Mouse (Mus musculus): Measurements from ENCODE around the gene Gm973. TPM values are rescaled to one million over a fixed set of nuclear protein-coding genes. Genes with fewer than 3 reads are reported as not detected.

Gene Gm973
- polyA plus RNA-seq, 1 experiment from 2014 or later, result 2.8 TPM

- Histone ChIP-seq H3K4me3 (no peak overlapping the region), H3K4me2 (no peak overlapping the region), H3K9ac (no peak overlapping the region), H3K27ac (0 out of 2 replicates have a peak overlapping the region, but pooled peaks have one; percentile 7), H3K9me3 (no peaks in the 10 kb centered on the region), H3K4me1 (peaks cover 22% of the 10 kb centered on the region), H3K36me3 (no peaks in the 10 kb centered on the region), H3K27me3 (no peaks in the 10 kb centered on the region)
- 66% methylated on average over 2 of the region's 2 CpGs for WGBS
- ATAC-seq (ENCODE audit: insufficient number of reproducible peaks, insufficient read depth, low FRiP score, low TSS enrichment, low read depth), result no peak
Measured at GRCm38 (mm10) chr1:59524071-59524470, 8.0 kb downstream of the Gm973 start.

GRCm38 (mm10) chr1:59524759-59525158 lies 8.7 kb downstream of the Gm973 start:
- WGBS, result 58% methylated on average over 3 of the region's 3 CpGs

GRCm38 (mm10) chr1:59527219-59527618 lies 11.2 kb downstream of the Gm973 start:
- Histone ChIP-seq H3K27me3 (no peaks in the 10 kb centered on the region), H3K9me3 (no peaks in the 10 kb centered on the region), H3K36me3 (no peaks in the 10 kb centered on the region), H3K4me1 (0 out of 2 replicates have a peak, but pooled peaks cover 3% of the 10 kb centered on the region), H3K27ac (no peak overlapping the region), H3K9ac (no peak overlapping the region), H3K4me3 (no peak overlapping the region), H3K4me2 (no peak overlapping the region)
- ATAC-seq (ENCODE audit: insufficient number of reproducible peaks, insufficient read depth, low FRiP score, low TSS enrichment, low read depth), result no peak
- WGBS, result 73% methylated on average over 6 of the region's 6 CpGs

More at GRCm38 (mm10) chr1:59524759-59525158, 8.7 kb downstream of the Gm973 start:
- no peak overlapping the region for H3K4me2 ChIP-seq
- peaks cover 18% of the 10 kb centered on the region for H3K4me1 ChIP-seq
- no peaks in the 10 kb centered on the region for H3K9me3 ChIP-seq
- no peak for ATAC-seq (ENCODE audit: insufficient number of reproducible peaks, insufficient read depth, low FRiP score, low TSS enrichment, low read depth)
- 0 out of 2 replicates have a peak overlapping the region, but pooled peaks have one; percentile 19 for H3K27ac ChIP-seq
- H3K4me3 ChIP-seq, result no peak overlapping the region
- H3K36me3 ChIP-seq, result no peaks in the 10 kb centered on the region
- no peaks in the 10 kb centered on the region for H3K27me3 ChIP-seq
- no peak overlapping the region for H3K9ac ChIP-seq

GRCm38 (mm10) chr1:59534976-59535810 lies 19.1 kb downstream of the Gm973 start:
- Histone ChIP-seq H3K4me3 (no peak overlapping the region), H3K9ac (no peak overlapping the region), H3K4me1 (peaks cover 13% of the 10 kb centered on the region), H3K27ac (peak overlapping the region; percentile 60), H3K9me3 (no peaks in the 10 kb centered on the region), H3K4me2 (no peak overlapping the region), H3K27me3 (no peaks in the 10 kb centered on the region), H3K36me3 (no peaks in the 10 kb centered on the region)
- 16% methylated on average over 5 of the region's 5 CpGs for WGBS
- ATAC-seq (ENCODE audit: insufficient number of reproducible peaks, insufficient read depth, low FRiP score, low TSS enrichment, low read depth), result 0 out of 2 replicates have a peak, but pooled peaks have one; percentile 64

- Histone ChIP-seq H3K27ac (no peak overlapping the region), H3K9ac (no peak overlapping the region), H3K4me2 (no peak overlapping the region), H3K4me3 (no peak overlapping the region), H3K36me3 (no peaks in the 10 kb centered on the region), H3K27me3 (no peaks in the 10 kb centered on the region), H3K9me3 (no peaks in the 10 kb centered on the region), H3K4me1 (peaks cover 23% of the 10 kb centered on the region)
- ATAC-seq (ENCODE audit: insufficient number of reproducible peaks, insufficient read depth, low FRiP score, low TSS enrichment, low read depth), result no peak
- WGBS, result 84% methylated on average over 5 of the region's 5 CpGs
Measured at GRCm38 (mm10) chr1:59538381-59538780, 22.3 kb downstream of the Gm973 start.

GRCm38 (mm10) chr1:59540537-59541148 lies 24.6 kb downstream of the Gm973 start:
- no peak overlapping the region for H3K27ac ChIP-seq

GRCm38 (mm10) chr1:59541271-59542020 lies 25.4 kb downstream of the Gm973 start:
- no peaks in the 10 kb centered on the region for H3K27me3 ChIP-seq
- H3K4me1 ChIP-seq, result peaks cover 20% of the 10 kb centered on the region
- no peak overlapping the region for H3K4me2 ChIP-seq
- WGBS, result 82% methylated on average over 16 of the region's 16 CpGs
- H3K4me3 ChIP-seq, result no peak overlapping the region
- no peaks in the 10 kb centered on the region for H3K36me3 ChIP-seq
- no peak overlapping the region for H3K9ac ChIP-seq
- no peaks in the 10 kb centered on the region for H3K9me3 ChIP-seq
- H3K27ac ChIP-seq, result no peak overlapping the region
- no peak for ATAC-seq (ENCODE audit: insufficient number of reproducible peaks, insufficient read depth, low FRiP score, low TSS enrichment, low read depth)

More at GRCm38 (mm10) chr1:59540537-59541148, 24.6 kb downstream of the Gm973 start:
- H3K27me3 ChIP-seq, result no peaks in the 10 kb centered on the region
- H3K4me3 ChIP-seq, result no peak overlapping the region
- H3K36me3 ChIP-seq, result no peaks in the 10 kb centered on the region
- no peak overlapping the region for H3K9ac ChIP-seq
- 81% methylated on average over 19 of the region's 19 CpGs for WGBS
- H3K4me1 ChIP-seq, result peaks cover 24% of the 10 kb centered on the region
- no peaks in the 10 kb centered on the region for H3K9me3 ChIP-seq
- no peak overlapping the region for H3K4me2 ChIP-seq
- no peak for ATAC-seq (ENCODE audit: insufficient number of reproducible peaks, insufficient read depth, low FRiP score, low TSS enrichment, low read depth)

GRCm38 (mm10) chr1:59542231-59542630 lies 26.2 kb downstream of the Gm973 start:
- 57% methylated on average over 6 of the region's 6 CpGs for WGBS
- Histone ChIP-seq H3K9ac (no peak overlapping the region), H3K27ac (no peak overlapping the region), H3K4me1 (peaks cover 20% of the 10 kb centered on the region), H3K9me3 (no peaks in the 10 kb centered on the region), H3K4me2 (no peak overlapping the region), H3K27me3 (no peaks in the 10 kb centered on the region), H3K4me3 (no peak overlapping the region), H3K36me3 (no peaks in the 10 kb centered on the region)
- no peak for ATAC-seq (ENCODE audit: insufficient number of reproducible peaks, insufficient read depth, low FRiP score, low TSS enrichment, low read depth)

GRCm38 (mm10) chr1:59543911-59544310 lies 27.8 kb downstream of the Gm973 start:
- H3K36me3 ChIP-seq, result no peaks in the 10 kb centered on the region
- no peaks in the 10 kb centered on the region for H3K27me3 ChIP-seq
- no peak overlapping the region for H3K4me2 ChIP-seq
- H3K9ac ChIP-seq, result no peak overlapping the region
- no peak for ATAC-seq (ENCODE audit: insufficient number of reproducible peaks, insufficient read depth, low FRiP score, low TSS enrichment, low read depth)
- no peaks in the 10 kb centered on the region for H3K9me3 ChIP-seq
- peak overlapping the region; percentile 55; the same call in 1 of the 2 replicates for H3K27ac ChIP-seq
- no peak overlapping the region for H3K4me3 ChIP-seq
- peaks cover 20% of the 10 kb centered on the region for H3K4me1 ChIP-seq
- WGBS, result 54% methylated on average over 8 of the region's 8 CpGs

GRCm38 (mm10) chr1:59548486-59548885 lies 32.4 kb downstream of the Gm973 start:
- Histone ChIP-seq H3K4me2 (no peak overlapping the region), H3K4me1 (peaks cover 16% of the 10 kb centered on the region), H3K27me3 (no peaks in the 10 kb centered on the region), H3K9ac (no peak overlapping the region), H3K9me3 (no peaks in the 10 kb centered on the region), H3K27ac (no peak overlapping the region), H3K4me3 (no peak overlapping the region), H3K36me3 (no peaks in the 10 kb centered on the region)
- no peak for ATAC-seq (ENCODE audit: insufficient number of reproducible peaks, insufficient read depth, low FRiP score, low TSS enrichment, low read depth)
- 82% methylated on average over 5 of the region's 5 CpGs for WGBS

- Histone ChIP-seq H3K36me3 (no peaks in the 10 kb centered on the region), H3K27ac (no peak overlapping the region), H3K9me3 (no peaks in the 10 kb centered on the region), H3K4me2 (no peak overlapping the region), H3K4me1 (peaks cover 14% of the 10 kb centered on the region), H3K9ac (no peak overlapping the region), H3K27me3 (no peaks in the 10 kb centered on the region), H3K4me3 (no peak overlapping the region)
- 67% methylated on average over 7 of the region's 7 CpGs for WGBS
- no peak for ATAC-seq (ENCODE audit: insufficient number of reproducible peaks, insufficient read depth, low FRiP score, low TSS enrichment, low read depth)
Measured at GRCm38 (mm10) chr1:59549036-59549675, 33.1 kb downstream of the Gm973 start.

Measured in embryonic facial prominence, embryonic 13.5 days (tissue).